Mouse (Mus musculus): ENCODE measurements around the gene Tlr9. TPM values are rescaled to one million over a fixed set of nuclear protein-coding genes. Genes with fewer than 3 reads are reported as not detected.

Tlr9 gene
- polyA plus RNA-seq, 1 experiment from 2014 or later: 0.09 TPM

GRCm38 (mm10) chr9:106210853-106211609 is 11.4 kb upstream of the Tlr9 start:
- peaks cover 10% of the 10 kb centered on the region; the same call in 1 of the 2 replicates for H3K36me3 ChIP-seq (ENCODE audit: control insufficient read depth, insufficient read depth, low read length)
- H3K27me3 ChIP-seq (ENCODE audit: control insufficient read depth, insufficient read depth, low read length): no peaks in the 10 kb centered on the region
- H3K4me2 ChIP-seq (ENCODE audit: low read depth, low read length): peak overlapping the region; percentile 51
- H3K4me3 ChIP-seq (replicated peaks; ENCODE audit: low read length): no peak overlapping the region
- no peaks in the 10 kb centered on the region for H3K9me3 ChIP-seq (replicated peaks; ENCODE audit: control insufficient read depth, low read length)
- peak overlapping the region; percentile 66 for H3K27ac ChIP-seq (ENCODE audit: low read length)
- WGBS: 63% methylated on average over 9 of the region's 9 CpGs
- H3K4me1 ChIP-seq (ENCODE audit: control insufficient read depth, insufficient read depth, low read length): peaks cover 7% of the 10 kb centered on the region; the same call in 1 of the 2 replicates
- no peak overlapping the region; the same call in 1 of the 2 replicates for H3K9ac ChIP-seq (ENCODE audit: low read length)
- peak; percentile 32; the same call in 1 of the 2 replicates for ATAC-seq (ENCODE audit: insufficient read depth, low FRiP score)

- H3K9ac ChIP-seq (ENCODE audit: low read length): peak overlapping the region; percentile 69
Measured at GRCm38 (mm10) chr9:106211680-106212593, 10.5 kb upstream of the Tlr9 start.

DNA sequence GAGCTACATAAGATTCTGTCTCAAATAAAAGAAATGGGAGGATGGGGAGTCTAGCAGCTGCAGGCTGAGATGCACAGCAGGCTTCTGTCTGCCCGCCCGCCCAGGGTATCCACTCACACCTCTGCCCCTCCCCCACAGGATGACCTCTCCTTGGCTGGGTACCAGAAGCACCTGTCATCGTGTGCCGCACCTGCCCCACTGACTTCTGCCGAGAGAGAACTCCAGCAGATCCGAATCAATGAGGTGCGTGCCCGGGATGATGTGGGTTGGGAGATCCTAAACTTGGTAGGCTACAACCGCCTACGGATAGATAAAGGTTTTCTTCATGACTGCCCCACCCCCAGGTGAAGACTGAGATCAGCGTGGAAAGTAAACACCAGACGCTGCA is 9.8 kb upstream of the Tlr9 start:
- H3K4me1 ChIP-seq (ENCODE audit: control insufficient read depth, insufficient read depth, low read length): peaks cover 7% of the 10 kb centered on the region; the same call in 1 of the 2 replicates
- no peaks in the 10 kb centered on the region for H3K27me3 ChIP-seq (ENCODE audit: control insufficient read depth, insufficient read depth, low read length)
- no peak overlapping the region for H3K27ac ChIP-seq (ENCODE audit: low read length)
- H3K4me3 ChIP-seq (replicated peaks; ENCODE audit: low read length): no peak overlapping the region
- no peak overlapping the region for H3K4me2 ChIP-seq (ENCODE audit: low read depth, low read length)
- peak overlapping the region; percentile 27 for H3K9ac ChIP-seq (ENCODE audit: low read length)
- WGBS: 70% methylated on average over 12 of the region's 12 CpGs
- H3K9me3 ChIP-seq (replicated peaks; ENCODE audit: control insufficient read depth, low read length): no peaks in the 10 kb centered on the region
- no peak for ATAC-seq (ENCODE audit: insufficient read depth, low FRiP score)
- H3K36me3 ChIP-seq (ENCODE audit: control insufficient read depth, insufficient read depth, low read length): peaks cover 10% of the 10 kb centered on the region; the same call in 1 of the 2 replicates

More at GRCm38 (mm10) chr9:106211680-106212593, 10.5 kb upstream of the Tlr9 start:
- peak overlapping the region; percentile 51 for H3K4me2 ChIP-seq (ENCODE audit: low read depth, low read length)
- peak; percentile 76 for ATAC-seq (ENCODE audit: insufficient read depth, low FRiP score)
- H3K4me3 ChIP-seq (replicated peaks; ENCODE audit: low read length): peak overlapping the region; percentile 30
- peak overlapping the region; percentile 66 for H3K27ac ChIP-seq (ENCODE audit: low read length)
- peaks cover 10% of the 10 kb centered on the region; the same call in 1 of the 2 replicates for H3K36me3 ChIP-seq (ENCODE audit: control insufficient read depth, insufficient read depth, low read length)
- H3K4me1 ChIP-seq (ENCODE audit: control insufficient read depth, insufficient read depth, low read length): peaks cover 7% of the 10 kb centered on the region; the same call in 1 of the 2 replicates
- H3K9me3 ChIP-seq (replicated peaks; ENCODE audit: control insufficient read depth, low read length): no peaks in the 10 kb centered on the region
- H3K27me3 ChIP-seq (ENCODE audit: control insufficient read depth, insufficient read depth, low read length): no peaks in the 10 kb centered on the region
- 21% methylated on average over 37 of the region's 37 CpGs for WGBS

DNA sequence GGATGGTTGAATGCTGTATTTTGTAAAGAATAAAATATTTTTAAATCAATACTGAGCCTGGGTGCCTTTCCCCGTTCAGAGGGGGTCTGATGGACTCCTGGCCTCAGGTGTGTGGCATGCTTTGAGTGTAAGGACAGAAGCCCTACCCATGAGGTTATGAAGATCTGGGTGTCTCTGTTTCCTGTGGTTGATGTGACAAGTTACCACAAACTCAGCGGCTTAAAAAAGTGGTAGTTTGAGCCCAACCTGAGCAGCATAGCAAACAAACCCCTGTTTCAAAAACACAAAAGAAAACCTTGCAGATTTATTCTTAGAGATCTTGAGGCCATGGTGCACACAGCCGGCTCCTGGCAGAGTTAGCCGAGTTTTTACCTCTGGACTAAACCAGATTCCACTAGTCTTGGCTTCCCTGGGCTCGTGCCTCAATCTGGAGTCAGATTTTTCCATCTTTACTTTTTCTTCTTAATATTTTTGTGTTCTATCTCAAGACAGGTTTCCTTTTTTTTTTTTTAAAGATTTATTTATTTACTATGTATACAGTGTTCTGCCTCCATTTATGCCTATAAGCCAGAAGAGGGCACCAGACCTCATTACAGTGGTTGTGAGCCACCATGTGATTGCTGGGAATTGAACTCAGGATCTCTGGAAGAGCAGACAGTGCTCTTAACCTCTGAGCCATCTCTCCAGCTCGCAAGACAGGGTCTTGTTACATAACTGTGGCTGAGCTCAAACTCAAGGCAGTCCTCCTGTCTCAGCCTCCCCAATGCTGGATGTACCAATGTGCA is 6.9 kb upstream of the Tlr9 start:
- 81% methylated on average over 6 of the region's 6 CpGs for WGBS
- Histone ChIP-seq H3K4me1 (ENCODE audit: control insufficient read depth, insufficient read depth, low read length) (peaks cover 7% of the 10 kb centered on the region; the same call in 1 of the 2 replicates), H3K36me3 (ENCODE audit: control insufficient read depth, insufficient read depth, low read length) (peaks cover 10% of the 10 kb centered on the region; the same call in 1 of the 2 replicates), H3K9me3 (replicated peaks; ENCODE audit: control insufficient read depth, low read length) (no peaks in the 10 kb centered on the region), H3K9ac (ENCODE audit: low read length) (no peak overlapping the region), H3K4me3 (replicated peaks; ENCODE audit: low read length) (no peak overlapping the region), H3K27me3 (ENCODE audit: control insufficient read depth, insufficient read depth, low read length) (no peaks in the 10 kb centered on the region), H3K27ac (ENCODE audit: low read length) (no peak overlapping the region), H3K4me2 (ENCODE audit: low read depth, low read length) (no peak overlapping the region)
- no peak for ATAC-seq (ENCODE audit: insufficient read depth, low FRiP score)

DNA sequence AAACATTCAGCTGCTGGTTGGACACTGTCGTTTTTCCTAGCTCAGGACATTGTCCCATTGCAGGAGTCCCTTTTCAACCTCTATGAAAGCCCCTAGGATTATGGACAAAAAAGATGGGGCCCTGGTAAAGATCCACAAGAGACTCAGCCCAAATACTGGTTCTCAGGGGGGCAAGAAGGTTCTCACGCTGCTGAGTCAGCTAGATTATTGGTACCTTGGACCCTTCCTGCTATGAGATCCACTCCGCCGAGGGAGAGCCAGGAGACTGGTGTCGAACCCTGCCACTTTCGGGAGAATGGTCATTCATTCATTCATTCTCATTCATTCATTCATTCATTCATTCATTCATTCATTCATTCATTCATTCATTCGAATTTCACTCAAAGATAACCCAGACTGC is 5.4 kb upstream of the Tlr9 start:
- Histone ChIP-seq H3K27me3 (ENCODE audit: control insufficient read depth, insufficient read depth, low read length) (no peaks in the 10 kb centered on the region), H3K36me3 (ENCODE audit: control insufficient read depth, insufficient read depth, low read length) (peaks cover 10% of the 10 kb centered on the region; the same call in 1 of the 2 replicates), H3K27ac (ENCODE audit: low read length) (no peak overlapping the region), H3K4me2 (ENCODE audit: low read depth, low read length) (no peak overlapping the region), H3K4me1 (ENCODE audit: control insufficient read depth, insufficient read depth, low read length) (0 out of 2 replicates have a peak, but pooled peaks cover 4% of the 10 kb centered on the region), H3K4me3 (replicated peaks; ENCODE audit: low read length) (no peak overlapping the region), H3K9me3 (replicated peaks; ENCODE audit: control insufficient read depth, low read length) (no peaks in the 10 kb centered on the region), H3K9ac (ENCODE audit: low read length) (no peak overlapping the region)
- WGBS: 85% methylated on average over 7 of the region's 7 CpGs
- no peak for ATAC-seq (ENCODE audit: insufficient read depth, low FRiP score)

- Histone ChIP-seq H3K27ac (ENCODE audit: low read length) (no peak overlapping the region), H3K36me3 (ENCODE audit: control insufficient read depth, insufficient read depth, low read length) (no peaks in the 10 kb centered on the region), H3K27me3 (ENCODE audit: control insufficient read depth, insufficient read depth, low read length) (0 out of 2 replicates have a peak, but pooled peaks cover 6% of the 10 kb centered on the region), H3K9me3 (replicated peaks; ENCODE audit: control insufficient read depth, low read length) (no peaks in the 10 kb centered on the region), H3K4me2 (ENCODE audit: low read depth, low read length) (no peak overlapping the region), H3K4me3 (replicated peaks; ENCODE audit: low read length) (no peak overlapping the region), H3K9ac (ENCODE audit: low read length) (no peak overlapping the region), H3K4me1 (ENCODE audit: control insufficient read depth, insufficient read depth, low read length) (peaks cover 5% of the 10 kb centered on the region; the same call in 1 of the 2 replicates)
- 62% methylated on average over 8 of the region's 8 CpGs for WGBS
- no peak for ATAC-seq (ENCODE audit: insufficient read depth, low FRiP score)
Measured at GRCm38 (mm10) chr9:106220894-106221523, 1.4 kb upstream of the Tlr9 start.

- Histone ChIP-seq H3K9ac (ENCODE audit: low read length) (no peak overlapping the region), H3K36me3 (ENCODE audit: control insufficient read depth, insufficient read depth, low read length) (no peaks in the 10 kb centered on the region), H3K4me2 (ENCODE audit: low read depth, low read length) (no peak overlapping the region), H3K9me3 (replicated peaks; ENCODE audit: control insufficient read depth, low read length) (no peaks in the 10 kb centered on the region), H3K27me3 (ENCODE audit: control insufficient read depth, insufficient read depth, low read length) (0 out of 2 replicates have a peak, but pooled peaks cover 6% of the 10 kb centered on the region), H3K27ac (ENCODE audit: low read length) (no peak overlapping the region), H3K4me3 (replicated peaks; ENCODE audit: low read length) (no peak overlapping the region), H3K4me1 (ENCODE audit: control insufficient read depth, insufficient read depth, low read length) (peaks cover 14% of the 10 kb centered on the region; the same call in 1 of the 2 replicates)
- no peak for ATAC-seq (ENCODE audit: insufficient read depth, low FRiP score)
- WGBS: 89% methylated on average over 4 of the region's 4 CpGs
Measured at GRCm38 (mm10) chr9:106222994-106223393, 596 bp downstream of the Tlr9 start.
